Mouse (Mus musculus) liver, embryonic 14.5 days (tissue): ENCODE results near the gene Ccdc113.

ENCODE experiments used
- CTCF ChIP-seq: IDR thresholded peaks from 2 replicates; pipeline ENCODE4 v1.5.1; 2016; ENCODE audit warnings: antibody characterized with exemption, low read depth, control low read depth
- EP300 ChIP-seq: IDR thresholded peaks from 2 replicates; pipeline ENCODE4 v1.6.1; 2016; ENCODE audit warnings: antibody characterized with exemption, low read depth

DNA sequence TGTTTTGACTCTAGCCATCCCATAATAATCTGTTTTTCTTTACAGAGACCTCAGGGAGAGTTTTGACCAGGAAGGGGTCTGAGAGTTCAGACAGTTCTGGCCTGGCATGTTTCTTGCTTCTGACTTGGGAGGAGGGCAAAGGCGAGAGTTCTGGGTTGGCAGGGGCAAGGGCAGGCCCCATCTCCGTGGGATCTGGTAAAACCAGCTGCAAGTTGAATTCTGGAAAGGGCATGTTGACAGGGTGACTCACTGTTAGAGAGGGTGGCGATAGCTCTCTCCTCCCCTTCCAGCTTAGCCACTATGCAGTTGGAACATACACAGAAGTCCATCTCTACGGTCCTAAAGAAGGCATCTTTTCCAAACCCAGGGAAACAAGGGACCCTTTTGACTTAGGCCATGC is 20.7 kb upstream of the Ccdc113 start:
- TF ChIP-seq CTCF (no peak), EP300 (no peak)
